Mouse (Mus musculus): ENCODE measurements around the gene Olfr279. TPM values are rescaled to one million over a fixed set of nuclear protein-coding genes. Genes with fewer than 3 reads are reported as not detected.

The Olfr279 gene
- polyA plus RNA-seq, 1 experiment from 2014 or later = not detected

GRCm38 (mm10) chr15:98533035-98533531 lies 40.9 kb downstream of the Olfr279 start:
- peak; percentile 40 for DNase-seq (ENCODE audit: low spot score)
- 0% methylated on average over 18 of the region's 18 CpGs for WGBS
- ATAC-seq (ENCODE audit: insufficient number of reproducible peaks, low FRiP score, low TSS enrichment, low read depth) = no peak
- Histone ChIP-seq H3K4me3 (ENCODE audit: low read depth, low read length) (peak overlapping the region; percentile 82), H3K27ac (replicated peaks; ENCODE audit: low read depth, low read length) (no peak overlapping the region), H3K27me3 (ENCODE audit: control insufficient read depth, insufficient read depth, low read length) (no peaks in the 10 kb centered on the region), H3K9ac (ENCODE audit: low read length) (peak overlapping the region; percentile 98), H3K4me2 (ENCODE audit: low read depth, severe bottlenecking) (peak overlapping the region; percentile 84), H3K36me3 (ENCODE audit: control insufficient read depth, insufficient read depth, low read length) (peaks cover 14% of the 10 kb centered on the region), H3K4me1 (ENCODE audit: control insufficient read depth, insufficient read depth, low read length) (peaks cover 2% of the 10 kb centered on the region; the same call in 1 of the 2 replicates), H3K9me3 (ENCODE audit: control insufficient read depth, low read length) (no peaks in the 10 kb centered on the region)

- peak; percentile 98 for DNase-seq (ENCODE audit: low spot score)
- under 1% methylated on average over 68 of the region's 70 CpGs for WGBS
- peaks cover 14% of the 10 kb centered on the region; the same call in 1 of the 2 replicates for H3K36me3 ChIP-seq (ENCODE audit: control insufficient read depth, insufficient read depth, low read length)
These were observed 41.9 kb downstream of the Olfr279 start, which contains the start of gene Kansl2 for GRCm38 (mm10) chr15:98533881-98534627. Gene Kansl2 (minus strand): TSS chr15:98534264.

GRCm38 (mm10) chr15:98535921-98536320 lies 43.7 kb downstream of the Olfr279 start:
- peaks cover 2% of the 10 kb centered on the region; the same call in 1 of the 2 replicates for H3K4me1 ChIP-seq (ENCODE audit: control insufficient read depth, insufficient read depth, low read length)
- no peaks in the 10 kb centered on the region for H3K9me3 ChIP-seq (ENCODE audit: control insufficient read depth, low read length)
- peaks cover 3% of the 10 kb centered on the region; the same call in 1 of the 2 replicates for H3K36me3 ChIP-seq (ENCODE audit: control insufficient read depth, insufficient read depth, low read length)
- DNase-seq (ENCODE audit: low spot score) = no peak
- no peak overlapping the region for H3K9ac ChIP-seq (ENCODE audit: low read length)
- H3K4me2 ChIP-seq (ENCODE audit: low read depth, severe bottlenecking) = no peak overlapping the region
- 81% methylated on average over 4 of the region's 4 CpGs for WGBS
- H3K27ac ChIP-seq (replicated peaks; ENCODE audit: low read depth, low read length) = no peak overlapping the region
- H3K4me3 ChIP-seq (ENCODE audit: low read depth, low read length) = no peak overlapping the region
- ATAC-seq (ENCODE audit: insufficient number of reproducible peaks, low FRiP score, low TSS enrichment, low read depth) = no peak
- H3K27me3 ChIP-seq (ENCODE audit: control insufficient read depth, insufficient read depth, low read length) = no peaks in the 10 kb centered on the region

More at GRCm38 (mm10) chr15:98533881-98534627, 41.9 kb downstream of the Olfr279 start, which contains the start of gene Kansl2:
- H3K27me3 ChIP-seq (ENCODE audit: control insufficient read depth, insufficient read depth, low read length) = no peaks in the 10 kb centered on the region
- peak within 1 kb of the TSS; percentile 98 for H3K9ac ChIP-seq (ENCODE audit: low read length)
- ATAC-seq (ENCODE audit: insufficient number of reproducible peaks, low FRiP score, low TSS enrichment, low read depth) = peak; percentile 100
- H3K9me3 ChIP-seq (ENCODE audit: control insufficient read depth, low read length) = no peaks in the 10 kb centered on the region
- peak within 1 kb of the TSS; percentile 82 for H3K4me3 ChIP-seq (ENCODE audit: low read depth, low read length)
- H3K4me1 ChIP-seq (ENCODE audit: control insufficient read depth, insufficient read depth, low read length) = peaks cover 2% of the 10 kb centered on the region; the same call in 1 of the 2 replicates
- H3K27ac ChIP-seq (replicated peaks; ENCODE audit: low read depth, low read length) = peak within 1 kb of the TSS; percentile 96
- H3K4me2 ChIP-seq (ENCODE audit: low read depth, severe bottlenecking) = peak within 1 kb of the TSS; percentile 84

- ATAC-seq (ENCODE audit: insufficient number of reproducible peaks, low FRiP score, low TSS enrichment, low read depth) = no peak
- peaks cover 2% of the 10 kb centered on the region; the same call in 1 of the 2 replicates for H3K4me1 ChIP-seq (ENCODE audit: control insufficient read depth, insufficient read depth, low read length)
- DNase-seq (ENCODE audit: low spot score) = no peak
- no peak overlapping the region for H3K4me2 ChIP-seq (ENCODE audit: low read depth, severe bottlenecking)
- H3K36me3 ChIP-seq (ENCODE audit: control insufficient read depth, insufficient read depth, low read length) = no peaks in the 10 kb centered on the region; the same call in 1 of the 2 replicates
- H3K27me3 ChIP-seq (ENCODE audit: control insufficient read depth, insufficient read depth, low read length) = no peaks in the 10 kb centered on the region
- 86% methylated on average over 8 of the region's 8 CpGs for WGBS
- H3K27ac ChIP-seq (replicated peaks; ENCODE audit: low read depth, low read length) = no peak overlapping the region
- H3K4me3 ChIP-seq (ENCODE audit: low read depth, low read length) = no peak overlapping the region
- no peaks in the 10 kb centered on the region for H3K9me3 ChIP-seq (ENCODE audit: control insufficient read depth, low read length)
- H3K9ac ChIP-seq (ENCODE audit: low read length) = no peak overlapping the region
These were observed 44.8 kb downstream of the Olfr279 start for GRCm38 (mm10) chr15:98536828-98537510.

GRCm38 (mm10) chr15:98537923-98538322 lies 45.7 kb downstream of the Olfr279 start:
- Histone ChIP-seq H3K4me1 (ENCODE audit: control insufficient read depth, insufficient read depth, low read length) (no peaks in the 10 kb centered on the region), H3K27ac (replicated peaks; ENCODE audit: low read depth, low read length) (no peak overlapping the region), H3K27me3 (ENCODE audit: control insufficient read depth, insufficient read depth, low read length) (no peaks in the 10 kb centered on the region), H3K4me3 (ENCODE audit: low read depth, low read length) (no peak overlapping the region), H3K36me3 (ENCODE audit: control insufficient read depth, insufficient read depth, low read length) (peaks cover 6% of the 10 kb centered on the region; the same call in 1 of the 2 replicates), H3K4me2 (ENCODE audit: low read depth, severe bottlenecking) (no peak overlapping the region), H3K9ac (ENCODE audit: low read length) (no peak overlapping the region), H3K9me3 (ENCODE audit: control insufficient read depth, low read length) (no peaks in the 10 kb centered on the region)
- ATAC-seq (ENCODE audit: insufficient number of reproducible peaks, low FRiP score, low TSS enrichment, low read depth) (no peak), DNase-seq (ENCODE audit: low spot score) (no peak)
- WGBS = 65% methylated on average over 4 of the region's 4 CpGs

- Histone ChIP-seq H3K36me3 (ENCODE audit: control insufficient read depth, insufficient read depth, low read length) (peaks cover 21% of the 10 kb centered on the region), H3K9ac (ENCODE audit: low read length) (no peak overlapping the region), H3K4me3 (ENCODE audit: low read depth, low read length) (no peak overlapping the region), H3K27me3 (ENCODE audit: control insufficient read depth, insufficient read depth, low read length) (no peaks in the 10 kb centered on the region), H3K4me1 (ENCODE audit: control insufficient read depth, insufficient read depth, low read length) (no peaks in the 10 kb centered on the region), H3K4me2 (ENCODE audit: low read depth, severe bottlenecking) (no peak overlapping the region), H3K9me3 (ENCODE audit: control insufficient read depth, low read length) (no peaks in the 10 kb centered on the region), H3K27ac (replicated peaks; ENCODE audit: low read depth, low read length) (no peak overlapping the region)
- no peak for ATAC-seq (ENCODE audit: insufficient number of reproducible peaks, low FRiP score, low TSS enrichment, low read depth)
- WGBS = 92% methylated on average over 6 of the region's 6 CpGs
- DNase-seq (ENCODE audit: low spot score) = no peak
These were observed 48.9 kb downstream of the Olfr279 start for GRCm38 (mm10) chr15:98541064-98541463.

- Histone ChIP-seq H3K36me3 (ENCODE audit: control insufficient read depth, insufficient read depth, low read length) (peaks cover 24% of the 10 kb centered on the region), H3K4me1 (ENCODE audit: control insufficient read depth, insufficient read depth, low read length) (no peaks in the 10 kb centered on the region), H3K27me3 (ENCODE audit: control insufficient read depth, insufficient read depth, low read length) (no peaks in the 10 kb centered on the region), H3K27ac (replicated peaks; ENCODE audit: low read depth, low read length) (no peak overlapping the region), H3K4me2 (ENCODE audit: low read depth, severe bottlenecking) (no peak overlapping the region), H3K9me3 (ENCODE audit: control insufficient read depth, low read length) (no peaks in the 10 kb centered on the region), H3K4me3 (ENCODE audit: low read depth, low read length) (no peak overlapping the region), H3K9ac (ENCODE audit: low read length) (no peak overlapping the region)
- WGBS = 92% methylated on average over 4 of the region's 4 CpGs
- DNase-seq (ENCODE audit: low spot score) = no peak
- ATAC-seq (ENCODE audit: insufficient number of reproducible peaks, low FRiP score, low TSS enrichment, low read depth) = no peak
These were observed 51.1 kb downstream of the Olfr279 start for GRCm38 (mm10) chr15:98543341-98543740.

- H3K4me3 ChIP-seq (ENCODE audit: low read depth, low read length) = no peak overlapping the region
- no peaks in the 10 kb centered on the region for H3K4me1 ChIP-seq (ENCODE audit: control insufficient read depth, insufficient read depth, low read length)
- ATAC-seq (ENCODE audit: insufficient number of reproducible peaks, low FRiP score, low TSS enrichment, low read depth) (no peak), DNase-seq (ENCODE audit: low spot score) (no peak)
- no peak overlapping the region for H3K4me2 ChIP-seq (ENCODE audit: low read depth, severe bottlenecking)
- H3K9me3 ChIP-seq (ENCODE audit: control insufficient read depth, low read length) = no peaks in the 10 kb centered on the region
- 94% methylated on average over 3 of the region's 3 CpGs for WGBS
- no peaks in the 10 kb centered on the region for H3K27me3 ChIP-seq (ENCODE audit: control insufficient read depth, insufficient read depth, low read length)
- H3K9ac ChIP-seq (ENCODE audit: low read length) = no peak overlapping the region
- H3K36me3 ChIP-seq (ENCODE audit: control insufficient read depth, insufficient read depth, low read length) = peaks cover 24% of the 10 kb centered on the region
- no peak overlapping the region for H3K27ac ChIP-seq (replicated peaks; ENCODE audit: low read depth, low read length)
These were observed 52.9 kb downstream of the Olfr279 start for GRCm38 (mm10) chr15:98545151-98545550.

All from limb, embryonic 11.5 days (tissue).